Mouse (Mus musculus): ENCODE results near the gene C030005K15Rik. TPM values are rescaled to one million over a fixed set of nuclear protein-coding genes. Genes with fewer than 3 reads are reported as not detected.

Gene C030005K15Rik
- total RNA-seq, 2 experiments from 2014 or later, result not detected

Other genes starting within 250 kb of the C030005K15Rik start
- 100 to 1,000 TPM; 254 to 314 TPM for gene Dcn, start 247.1 kb downstream of the C030005K15Rik start, total RNA-seq (2021)
- gene Lum, start 161.6 kb downstream of the C030005K15Rik start, total RNA-seq (2021), result 10 to 100 TPM; 49.9 to 55.2 TPM
- 1 to 10 TPM in 1 of 2 experiments, under 1 TPM in 1; 0.78 to 4.7 TPM for gene Kera, start 119.9 kb downstream of the C030005K15Rik start, total RNA-seq (2021)
- under 1 TPM; 0.56 to 0.95 TPM for gene Epyc, start 82.7 kb downstream of the C030005K15Rik start, total RNA-seq (2021)
- gene Ccer1, start 33.7 kb downstream of the C030005K15Rik start, total RNA-seq (2021), result not detected